Mouse (Mus musculus) liver, embryonic 13.5 days (tissue): Measurements from ENCODE around the gene Olfr592. TPM values are rescaled to one million over a fixed set of nuclear protein-coding genes. Genes with fewer than 3 reads are reported as not detected.
"Not testable (repeated sequence)": the region's sequence is repeated elsewhere in the genome, so short reads cannot be mapped to it uniquely, and the experiment has no call there.

Source experiments
- ATAC-seq: fragments of 200-750 bp; cut with Nextera tagmentation; 2 replicates; pipeline ENCODE4 v1.8.0; 2017; ENCODE audit warnings: low read depth, mild to moderate bottlenecking, moderate number of reproducible peaks, moderate library complexity
- DNase-seq: peaks from one replicate; pipeline ENCODE4 v3.0.0; 2022
- H3K27ac ChIP-seq: fragments of 300-500 bp; sonication (generic); 2 replicates; pipeline ENCODE4 v1.5.1; 2015; ENCODE audit warnings: moderate library complexity, mild to moderate bottlenecking, inconsistent platforms
- H3K27me3 ChIP-seq: fragments of 300-500 bp; sonication (generic); 2 replicates; pipeline ENCODE4 v1.6.1; 2015; ENCODE audit warnings: mild to moderate bottlenecking, inconsistent platforms
- H3K36me3 ChIP-seq: fragments of 300-500 bp; sonication (generic); 2 replicates; pipeline ENCODE4 v1.6.1; 2015; ENCODE audit warnings: mild to moderate bottlenecking, inconsistent platforms
- H3K4me1 ChIP-seq: fragments of 300-500 bp; sonication (generic); replicated peaks from 2 replicates; pipeline ENCODE4 v1.6.1; 2015; ENCODE audit warnings: inconsistent platforms
- H3K4me2 ChIP-seq: fragments of 300-500 bp; sonication (generic); 2 replicates; pipeline ENCODE4 v1.6.1; 2015; ENCODE audit warnings: inconsistent platforms, mild to moderate bottlenecking, moderate library complexity
- H3K4me3 ChIP-seq: fragments of 300-500 bp; sonication (generic); replicated peaks from 2 replicates; pipeline ENCODE4 v1.5.1; 2015; ENCODE audit warnings: mild to moderate bottlenecking, inconsistent platforms
- H3K9ac ChIP-seq: fragments of 300-500 bp; sonication (generic); 2 replicates; pipeline ENCODE4 v1.6.1; 2015; ENCODE audit warnings: mild to moderate bottlenecking, inconsistent platforms
- H3K9me3 ChIP-seq: fragments of 300-500 bp; sonication (generic); replicated peaks from 2 replicates; pipeline ENCODE4 v1.6.1; 2016; ENCODE audit warnings: inconsistent platforms
- WGBS: fragments of 180-500 bp; shearing (Covaris S2); methylation state at CpG from one replicate; pipeline ENCODE4 v1.1.7; 2015; ENCODE audit not compliant: insufficient replicate concordance; 5-methylcytosine and 5-hydroxymethylcytosine counted together
- polyA plus RNA-seq: library from polyadenylated mRNA; unstranded; fragments of >200 nt; fragmentation: Nextera tagmentation; extraction: Ambion mirVana; gene quantifications from 2 replicates; pipeline ENCODE4 v1.2.1, GENCODE M21; 2015

Gene Olfr592
- polyA plus RNA-seq, result not detected in 2 replicates

GRCm38 (mm10) chr7:103184503-103184902, at the start of gene Olfr592:
Gene Olfr592 (plus strand): TSS chr7:103184803.
- not testable (repeated sequence) for H3K4me3 ChIP-seq, H3K4me1 ChIP-seq, H3K4me2 ChIP-seq, DNase-seq, H3K36me3 ChIP-seq, H3K27me3 ChIP-seq, H3K9ac ChIP-seq, H3K27ac ChIP-seq, ATAC-seq, H3K9me3 ChIP-seq
- WGBS, result 38% methylated on average over 1 of the region's 1 CpGs

- H3K9ac ChIP-seq, result no peak within 1 kb of the TSS
- no peaks in the 10 kb centered on the region for H3K4me1 ChIP-seq
- DNase-seq, result no peak
- H3K36me3 ChIP-seq, result no peaks in the 10 kb centered on the region
- H3K4me2 ChIP-seq, result no peak within 1 kb of the TSS
- no peak within 1 kb of the TSS for H3K4me3 ChIP-seq
- no peaks in the 10 kb centered on the region for H3K9me3 ChIP-seq
- ATAC-seq, result no peak
- WGBS, result 53% methylated on average over 1 of the region's 1 CpGs
- no peak within 1 kb of the TSS for H3K27ac ChIP-seq
- no peaks in the 10 kb centered on the region for H3K27me3 ChIP-seq
Measured at GRCm38 (mm10) chr7:103140579-103140978, 44.0 kb upstream of the Olfr592 start, which contains the start of gene Olfr588-ps1. Gene Olfr588-ps1 (plus strand): TSS chr7:103140879.

GRCm38 (mm10) chr7:103156256-103156655, 28.3 kb upstream of the Olfr592 start, which contains the start of gene Olfr589:
Gene Olfr589 (minus strand): TSS chr7:103156356.
- Histone ChIP-seq H3K27ac (no peak within 1 kb of the TSS), H3K36me3 (no peaks in the 10 kb centered on the region), H3K4me3 (no peak within 1 kb of the TSS), H3K4me1 (no peaks in the 10 kb centered on the region), H3K4me2 (no peak within 1 kb of the TSS), H3K9ac (no peak within 1 kb of the TSS), H3K27me3 (no peaks in the 10 kb centered on the region), H3K9me3 (no peaks in the 10 kb centered on the region)
- WGBS, result 39% methylated on average over 2 of the region's 2 CpGs
- ATAC-seq (no peak), DNase-seq (no peak)

DNA sequence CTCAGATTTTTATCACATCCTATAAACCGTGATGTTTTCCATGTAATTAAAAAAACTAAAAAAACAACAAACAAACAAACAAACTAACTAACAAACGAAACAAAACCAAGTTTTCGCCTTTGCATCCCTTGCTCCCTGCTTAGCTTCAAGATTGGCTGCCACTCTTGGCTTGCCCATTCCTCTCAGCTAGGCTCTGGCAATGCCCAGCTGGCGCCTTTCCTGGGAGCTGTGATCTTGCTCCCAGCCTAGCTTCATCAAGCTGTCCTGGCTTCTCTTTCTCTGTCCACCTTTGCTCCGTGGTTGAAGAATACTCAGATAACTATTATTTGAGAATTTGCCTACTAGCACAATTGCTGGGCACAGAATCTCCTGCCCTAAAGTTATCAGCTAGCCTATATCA, 14.9 kb upstream of the Olfr592 start:
- DNase-seq (no peak), ATAC-seq (no peak)
- Histone ChIP-seq H3K4me3 (no peak overlapping the region), H3K4me1 (no peaks in the 10 kb centered on the region), H3K36me3 (no peaks in the 10 kb centered on the region), H3K27ac (no peak overlapping the region), H3K9me3 (no peaks in the 10 kb centered on the region), H3K9ac (no peak overlapping the region), H3K27me3 (no peaks in the 10 kb centered on the region), H3K4me2 (no peak overlapping the region)
- WGBS, result 46% methylated on average over 5 of the region's 5 CpGs

DNA sequence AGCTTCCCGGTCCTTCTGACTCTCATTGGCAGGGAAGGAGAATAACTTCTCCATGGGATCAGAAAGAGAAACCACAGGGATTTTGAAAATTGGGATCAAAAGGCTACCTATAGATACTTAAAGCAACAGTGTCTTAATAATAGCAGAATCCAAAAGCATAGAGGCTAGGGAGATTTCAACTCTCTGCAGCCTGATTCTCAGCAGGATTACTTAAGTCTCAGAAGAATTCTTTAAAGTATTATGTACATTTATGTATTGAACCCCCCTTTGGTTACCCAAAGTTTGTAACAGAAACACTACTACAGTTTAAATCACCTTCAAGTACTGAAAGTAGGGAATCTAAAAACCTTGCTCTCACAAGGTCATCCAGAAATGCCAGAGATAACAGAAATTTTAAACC, 6.4 kb upstream of the Olfr592 start, which contains the start of gene Olfr591:
Olfr591 (minus strand) TSS at position 101 of the 400 bp plus-strand sequence.
- H3K27ac ChIP-seq, result no peak within 1 kb of the TSS
- DNase-seq (no peak), ATAC-seq (no peak)
- no peaks in the 10 kb centered on the region for H3K4me1 ChIP-seq
- H3K36me3 ChIP-seq, result no peaks in the 10 kb centered on the region
- no peak within 1 kb of the TSS for H3K9ac ChIP-seq
- 40% methylated on average over 1 of the region's 1 CpGs for WGBS
- no peaks in the 10 kb centered on the region for H3K9me3 ChIP-seq
- H3K27me3 ChIP-seq, result no peaks in the 10 kb centered on the region
- H3K4me3 ChIP-seq, result no peak within 1 kb of the TSS
- H3K4me2 ChIP-seq, result no peak within 1 kb of the TSS

DNA sequence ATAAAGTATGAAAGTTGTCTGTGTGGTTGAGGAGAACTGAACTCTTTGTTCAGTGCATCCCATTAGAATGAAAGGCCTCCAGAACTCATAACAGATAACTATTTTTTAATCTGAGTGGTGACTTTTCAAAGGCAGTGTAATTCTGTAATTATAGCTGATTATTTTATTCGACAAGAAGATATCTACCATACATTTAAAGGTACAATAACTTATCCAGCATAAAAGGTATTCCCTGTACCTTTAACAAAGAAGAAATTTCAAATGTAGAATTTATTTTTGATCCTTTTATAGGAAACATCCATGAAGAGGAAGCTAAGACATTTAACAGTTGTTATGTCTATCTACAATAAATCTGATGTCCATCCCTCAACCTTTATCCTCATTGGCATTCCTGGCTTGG, 27.0 kb downstream of the Olfr592 start, which contains the start of gene Olfr593:
Olfr593 (plus strand) TSS at position 301 of the 400 bp plus-strand sequence.
- no peak within 1 kb of the TSS for H3K9ac ChIP-seq
- H3K27ac ChIP-seq, result no peak within 1 kb of the TSS
- DNase-seq, result no peak
- no peak for ATAC-seq
- H3K4me2 ChIP-seq, result no peak within 1 kb of the TSS
- no peaks in the 10 kb centered on the region for H3K27me3 ChIP-seq
- H3K36me3 ChIP-seq, result no peaks in the 10 kb centered on the region
- H3K9me3 ChIP-seq, result no peaks in the 10 kb centered on the region
- H3K4me3 ChIP-seq, result no peak within 1 kb of the TSS
- no peaks in the 10 kb centered on the region for H3K4me1 ChIP-seq
- WGBS, result 59% methylated on average over 1 of the region's 1 CpGs

GRCm38 (mm10) chr7:103212050-103212449, 27.4 kb downstream of the Olfr592 start:
- WGBS, result 74% methylated on average over 5 of the region's 5 CpGs
- H3K4me2 ChIP-seq, H3K9me3 ChIP-seq, H3K9ac ChIP-seq, H3K27me3 ChIP-seq, H3K27ac ChIP-seq, H3K36me3 ChIP-seq, H3K4me1 ChIP-seq, H3K4me3 ChIP-seq, DNase-seq, ATAC-seq: not testable (repeated sequence)

DNA sequence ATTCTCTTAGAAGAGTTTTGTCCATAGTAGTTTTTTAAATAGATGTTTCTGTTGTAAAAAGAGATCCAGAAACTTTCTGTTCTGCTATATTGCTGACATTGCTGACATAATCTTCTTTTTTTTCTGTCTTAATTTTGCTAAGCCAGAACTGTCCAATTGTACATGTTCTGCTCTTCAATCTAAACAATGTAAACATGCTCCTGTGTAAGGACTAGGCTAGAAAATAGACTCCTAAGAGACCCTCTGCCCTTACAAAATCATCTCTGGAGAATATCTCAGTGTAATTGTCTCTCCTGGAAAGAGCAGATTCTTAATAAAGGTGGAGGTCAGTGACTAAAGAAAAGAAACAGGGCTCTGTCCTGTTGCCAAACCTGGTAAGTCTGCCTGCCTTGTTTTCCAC, 32.1 kb downstream of the Olfr592 start, which contains the start of gene Olfr594:
Olfr594 (plus strand) TSS at position 301 of the 400 bp plus-strand sequence.
- DNase-seq (no peak), ATAC-seq (no peak)
- Histone ChIP-seq H3K4me2 (no peak within 1 kb of the TSS), H3K36me3 (no peaks in the 10 kb centered on the region), H3K4me1 (no peaks in the 10 kb centered on the region), H3K9ac (no peak within 1 kb of the TSS), H3K4me3 (no peak within 1 kb of the TSS), H3K27ac (no peak within 1 kb of the TSS), H3K27me3 (no peaks in the 10 kb centered on the region), H3K9me3 (no peaks in the 10 kb centered on the region)

Other genes starting within 250 kb of the Olfr592 start
- gene Olfr573-ps1, start 242.2 kb upstream of the Olfr592 start, polyA plus RNA-seq, result not detected in 2 replicates
- gene Olfr574, start 236.3 kb upstream of the Olfr592 start, polyA plus RNA-seq, result not detected in 2 replicates
- not detected in 2 replicates for gene Olfr575, start 226.0 kb upstream of the Olfr592 start, polyA plus RNA-seq
- gene Olfr576, start 222.1 kb upstream of the Olfr592 start, polyA plus RNA-seq, result not detected in 2 replicates
- not detected in 2 replicates for gene Olfr577, start 208.9 kb upstream of the Olfr592 start, polyA plus RNA-seq
- not detected in 2 replicates for gene Olfr578, start 195.5 kb upstream of the Olfr592 start, polyA plus RNA-seq
- gene Olfr582, start 146.8 kb upstream of the Olfr592 start, polyA plus RNA-seq, result not detected in 2 replicates
- gene Olfr583, start 133.5 kb upstream of the Olfr592 start, polyA plus RNA-seq, result not detected in 2 replicates
- gene Olfr584, start 102.9 kb upstream of the Olfr592 start, polyA plus RNA-seq, result not detected in 2 replicates
- not detected in 2 replicates for gene Olfr585, start 87.1 kb upstream of the Olfr592 start, polyA plus RNA-seq
- gene Olfr586, start 59.2 kb upstream of the Olfr592 start, polyA plus RNA-seq, result not detected in 2 replicates
- gene Olfr588-ps1, start 43.9 kb upstream of the Olfr592 start, polyA plus RNA-seq, result not detected in 2 replicates
- gene Olfr589, start 28.4 kb upstream of the Olfr592 start, polyA plus RNA-seq, result not detected in 2 replicates
- gene Olfr591, start 6.5 kb upstream of the Olfr592 start, polyA plus RNA-seq, result not detected in 2 replicates
- gene Olfr593, start 27.1 kb downstream of the Olfr592 start, polyA plus RNA-seq, result not detected in 2 replicates
- not detected in 2 replicates for gene Olfr594, start 32.2 kb downstream of the Olfr592 start, polyA plus RNA-seq
- gene Usp17ld, start 67.7 kb downstream of the Olfr592 start, polyA plus RNA-seq, result not detected in 2 replicates
- not detected in 2 replicates for gene Olfr596, start 120.8 kb downstream of the Olfr592 start, polyA plus RNA-seq
- not detected in 2 replicates for gene Olfr597, start 131.5 kb downstream of the Olfr592 start, polyA plus RNA-seq
- gene Olfr598, start 138.8 kb downstream of the Olfr592 start, polyA plus RNA-seq, result not detected in 2 replicates
- gene Olfr599, start 151.1 kb downstream of the Olfr592 start, polyA plus RNA-seq, result not detected in 2 replicates
- gene Olfr600, start 164.9 kb downstream of the Olfr592 start, polyA plus RNA-seq, result not detected in 2 replicates
- not detected in 2 replicates for gene Olfr601, start 177.9 kb downstream of the Olfr592 start, polyA plus RNA-seq
- gene Olfr603, start 201.4 kb downstream of the Olfr592 start, polyA plus RNA-seq, result not detected in 2 replicates
- not detected in 2 replicates for gene Usp17lc, start 230.3 kb downstream of the Olfr592 start, polyA plus RNA-seq